Mouse (Mus musculus) midbrain, embryonic 10.5 days (tissue): ENCODE results near the gene Bend5. TPM values are rescaled to one million over a fixed set of nuclear protein-coding genes. Genes with fewer than 3 reads are reported as not detected.

Experiments
- DNase-seq: peaks from one replicate; pipeline ENCODE4 v3.0.0-alpha.2; 2017; ENCODE audit warnings: low spot score
- H3K27ac ChIP-seq: fragments of 300-500 bp; sonication (generic); replicated peaks from 2 replicates; pipeline ENCODE4 v1.5.1; 2016; ENCODE audit warnings: mild to moderate bottlenecking
- H3K27me3 ChIP-seq: fragments of 300-500 bp; sonication (generic); 2 replicates; pipeline ENCODE4 v1.6.1; 2016; ENCODE audit warnings: low read depth, mild to moderate bottlenecking; ENCODE audit not compliant: poor library complexity, severe bottlenecking
- H3K36me3 ChIP-seq: fragments of 300-500 bp; sonication (generic); 2 replicates; pipeline ENCODE4 v1.6.1; 2016; ENCODE audit warnings: mild to moderate bottlenecking, moderate library complexity
- H3K4me1 ChIP-seq: fragments of 300-500 bp; sonication (generic); 2 replicates; pipeline ENCODE4 v1.6.1; 2016
- H3K4me3 ChIP-seq: fragments of 300-500 bp; sonication (generic); 2 replicates; pipeline ENCODE4 v1.5.1; 2016; ENCODE audit warnings: mild to moderate bottlenecking, moderate library complexity
- H3K9me3 ChIP-seq: fragments of 300-500 bp; sonication (generic); replicated peaks from 2 replicates; pipeline ENCODE4 v1.6.1; 2016; ENCODE audit warnings: mild to moderate bottlenecking
- WGBS: fragments of 180-500 bp; shearing (Covaris S2); methylation state at CpG from one replicate; pipeline ENCODE4 v1.1.7; 2016; 5-methylcytosine and 5-hydroxymethylcytosine counted together
- polyA plus RNA-seq: library from polyadenylated mRNA; unstranded; fragments of >200 nt; fragmentation: Nextera tagmentation; extraction: Ambion mirVana; gene quantifications from 2 replicates; pipeline ENCODE4 v1.2.1, GENCODE M21; 2016

Gene Bend5
- polyA plus RNA-seq = 26.3 and 31.6 TPM in 2 replicates

DNA sequence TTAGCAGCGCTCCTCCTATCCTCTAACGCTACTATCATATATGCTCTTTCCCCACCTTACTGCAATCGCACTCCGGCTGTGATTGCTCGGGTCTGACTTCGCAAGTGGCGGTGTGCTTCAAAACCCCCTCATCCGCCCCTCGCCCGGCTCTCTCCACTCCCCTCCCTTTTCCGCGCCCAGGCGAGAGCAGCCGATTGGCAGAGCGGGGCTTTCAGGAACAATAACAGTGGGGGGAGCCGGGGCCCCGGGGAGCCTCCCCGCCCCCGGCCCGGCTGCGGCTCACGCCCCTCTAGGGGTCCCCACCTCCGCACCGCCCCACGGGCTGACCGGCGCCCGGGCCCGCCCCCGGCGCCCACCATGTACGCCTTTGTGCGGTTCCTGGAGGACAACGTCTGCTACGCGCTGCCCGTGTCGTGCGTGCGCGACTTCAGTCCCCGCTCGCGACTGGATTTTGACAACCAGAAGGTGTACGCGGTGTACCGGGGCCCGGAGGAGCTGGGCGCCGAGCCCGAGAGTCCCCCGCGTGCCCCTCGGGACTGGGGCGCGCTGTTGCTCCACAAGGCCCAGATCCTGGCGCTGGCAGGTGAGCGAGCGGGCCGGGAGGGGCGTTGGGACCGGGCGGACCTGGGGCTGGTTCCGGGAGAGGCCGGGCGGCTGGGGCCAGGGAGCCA, at the start of gene Bend5:
Bend5 (plus strand) TSS at position 189 of the 671 bp plus-strand sequence.
- peak within 1 kb of the TSS; percentile 96 for H3K27ac ChIP-seq
- H3K27me3 ChIP-seq = no peaks in the 10 kb centered on the region
- peaks cover 24% of the 10 kb centered on the region for H3K4me1 ChIP-seq
- WGBS = under 1% methylated on average over 66 of the region's 66 CpGs
- H3K36me3 ChIP-seq = peaks cover 19% of the 10 kb centered on the region
- H3K4me3 ChIP-seq = peak within 1 kb of the TSS; percentile 95
- DNase-seq = peak; percentile 93
- H3K9me3 ChIP-seq = no peaks in the 10 kb centered on the region

DNA sequence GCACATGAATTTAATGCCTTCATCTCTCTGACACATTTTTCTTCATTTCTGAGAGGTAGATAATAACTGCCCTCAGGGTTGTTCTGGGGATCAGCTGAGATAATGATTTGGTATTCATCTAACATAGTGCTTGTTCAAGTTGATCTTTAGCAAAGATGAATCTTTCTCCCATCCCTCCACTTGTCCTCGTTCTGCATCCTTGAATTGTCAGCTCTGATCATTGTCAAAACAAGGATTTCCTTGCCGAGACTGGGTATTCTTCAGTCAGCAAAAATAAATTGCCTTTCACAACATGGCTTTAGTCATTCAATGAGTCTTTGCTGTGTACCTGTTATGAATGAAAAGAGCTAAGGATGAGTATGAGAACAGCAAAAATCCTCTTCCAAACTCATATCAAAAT, 47.0 kb upstream of the Bend5 start:
- no peak for DNase-seq
- no peaks in the 10 kb centered on the region for H3K9me3 ChIP-seq
- H3K27me3 ChIP-seq = no peaks in the 10 kb centered on the region
- no peak overlapping the region for H3K4me3 ChIP-seq
- no peak overlapping the region for H3K27ac ChIP-seq
- 79% methylated on average over 2 of the region's 2 CpGs for WGBS
- no peaks in the 10 kb centered on the region for H3K36me3 ChIP-seq
- H3K4me1 ChIP-seq = no peaks in the 10 kb centered on the region

DNA sequence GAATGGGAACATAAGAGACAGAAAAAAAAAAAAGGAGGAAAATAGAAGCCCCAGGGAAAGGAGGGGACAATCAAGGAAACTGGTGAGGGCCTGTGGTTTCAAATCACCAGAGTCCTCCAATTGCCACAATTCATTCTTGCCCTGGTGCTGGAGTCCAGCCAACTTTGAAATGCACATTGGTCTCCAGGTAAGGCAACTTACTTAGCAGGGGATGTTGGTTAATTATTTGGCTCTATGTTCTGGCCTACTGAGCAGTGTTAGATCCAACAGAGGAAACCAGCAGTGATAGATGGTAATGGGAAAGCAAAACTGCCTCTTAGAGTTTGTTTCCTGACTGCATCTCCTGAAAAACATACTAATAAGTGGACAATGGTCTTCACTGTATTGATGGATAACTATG, 37.6 kb upstream of the Bend5 start:
- Histone ChIP-seq H3K4me1 (no peaks in the 10 kb centered on the region), H3K27ac (no peak overlapping the region), H3K27me3 (no peaks in the 10 kb centered on the region), H3K9me3 (no peaks in the 10 kb centered on the region), H3K36me3 (no peaks in the 10 kb centered on the region), H3K4me3 (no peak overlapping the region)
- DNase-seq = no peak

DNA sequence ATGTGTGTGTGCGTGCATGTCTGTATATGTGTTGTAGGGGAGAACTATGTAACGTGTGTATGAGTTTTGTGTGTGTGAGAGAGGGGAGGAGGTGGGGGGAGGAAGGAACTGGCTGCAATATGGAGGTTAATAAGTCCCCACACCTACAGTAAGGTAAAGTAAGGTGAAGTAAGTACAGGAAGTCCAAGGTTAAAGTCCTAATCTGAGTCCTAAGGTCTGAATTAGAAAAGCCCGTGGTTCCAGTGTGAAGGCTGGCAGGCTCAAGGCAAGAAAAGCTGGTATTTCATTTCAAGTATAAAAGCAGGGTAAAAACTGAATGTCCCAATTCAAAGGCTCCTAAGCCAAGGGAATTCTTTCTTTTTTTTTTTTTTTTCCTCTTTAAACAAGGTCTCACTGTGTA, 36.7 kb upstream of the Bend5 start:
- Histone ChIP-seq H3K27me3 (no peaks in the 10 kb centered on the region), H3K9me3 (no peaks in the 10 kb centered on the region), H3K27ac (no peak overlapping the region), H3K4me1 (no peaks in the 10 kb centered on the region), H3K4me3 (no peak overlapping the region), H3K36me3 (no peaks in the 10 kb centered on the region)
- WGBS = 87% methylated on average over 3 of the region's 3 CpGs
- DNase-seq = no peak

DNA sequence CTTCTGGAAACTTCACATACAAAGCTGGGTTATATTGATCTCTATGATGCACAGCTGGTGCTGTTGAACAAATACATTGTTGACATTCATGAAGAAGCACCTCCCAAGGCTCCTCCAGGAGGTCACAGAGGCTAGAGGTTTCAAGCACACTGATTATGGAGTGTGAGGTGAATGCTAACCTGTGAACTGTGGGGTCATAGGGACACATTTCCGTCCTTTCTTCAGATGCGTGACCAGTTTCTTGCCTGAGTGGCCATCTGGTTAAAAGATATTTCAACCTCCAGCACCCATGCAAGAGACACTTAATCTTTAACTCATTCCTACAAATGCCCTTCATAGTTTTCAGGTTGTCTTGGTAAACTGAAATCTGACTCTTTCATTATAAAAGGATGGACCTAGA, 31.7 kb upstream of the Bend5 start:
- 75% methylated on average over 2 of the region's 2 CpGs for WGBS
- DNase-seq = no peak
- Histone ChIP-seq H3K27ac (no peak overlapping the region), H3K9me3 (no peaks in the 10 kb centered on the region), H3K4me1 (no peaks in the 10 kb centered on the region), H3K4me3 (no peak overlapping the region), H3K36me3 (no peaks in the 10 kb centered on the region), H3K27me3 (no peaks in the 10 kb centered on the region)

DNA sequence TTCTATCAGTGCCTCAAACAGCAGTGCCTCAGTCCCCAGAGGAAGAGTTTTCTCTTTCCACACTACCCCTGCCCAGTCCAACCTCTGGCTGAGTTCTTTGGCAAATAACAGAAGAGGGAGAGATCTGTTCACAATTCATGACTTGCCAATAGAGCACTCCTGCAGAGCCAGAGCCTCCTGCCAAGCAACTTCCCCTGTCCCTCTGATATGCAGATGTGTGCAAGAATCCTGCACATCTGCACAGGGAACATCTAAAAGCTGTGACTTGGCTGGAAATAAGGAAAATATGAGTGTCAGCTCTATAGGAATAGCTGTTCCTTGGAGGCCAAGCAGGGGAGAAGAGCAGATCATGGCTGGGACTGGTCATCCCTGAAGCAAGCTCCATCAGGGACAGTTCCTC, 24.1 kb upstream of the Bend5 start:
- H3K4me1 ChIP-seq = no peaks in the 10 kb centered on the region
- H3K27ac ChIP-seq = no peak overlapping the region
- no peaks in the 10 kb centered on the region for H3K9me3 ChIP-seq
- no peak overlapping the region for H3K4me3 ChIP-seq
- no peaks in the 10 kb centered on the region for H3K36me3 ChIP-seq
- no peak for DNase-seq
- no peaks in the 10 kb centered on the region for H3K27me3 ChIP-seq

DNA sequence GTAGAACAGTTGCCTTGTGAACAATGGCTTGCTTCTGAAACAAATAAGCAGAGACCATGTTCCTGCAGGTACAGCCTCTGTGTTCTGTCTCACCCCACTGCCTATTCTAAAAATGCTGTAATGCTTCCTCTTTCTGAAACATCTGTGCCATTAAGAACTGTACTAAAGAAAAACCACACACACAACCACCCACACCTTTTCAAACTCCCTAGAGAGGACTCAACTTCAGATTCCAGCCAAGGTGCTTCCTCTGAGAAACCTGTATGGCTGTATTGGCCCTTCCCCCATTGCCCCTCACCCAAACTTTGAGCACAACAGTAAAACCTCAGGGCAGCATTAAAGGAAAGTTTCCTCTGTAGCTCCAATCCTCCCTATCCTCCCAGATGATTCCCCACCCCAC, 15.0 kb upstream of the Bend5 start:
- no peaks in the 10 kb centered on the region for H3K9me3 ChIP-seq

DNA sequence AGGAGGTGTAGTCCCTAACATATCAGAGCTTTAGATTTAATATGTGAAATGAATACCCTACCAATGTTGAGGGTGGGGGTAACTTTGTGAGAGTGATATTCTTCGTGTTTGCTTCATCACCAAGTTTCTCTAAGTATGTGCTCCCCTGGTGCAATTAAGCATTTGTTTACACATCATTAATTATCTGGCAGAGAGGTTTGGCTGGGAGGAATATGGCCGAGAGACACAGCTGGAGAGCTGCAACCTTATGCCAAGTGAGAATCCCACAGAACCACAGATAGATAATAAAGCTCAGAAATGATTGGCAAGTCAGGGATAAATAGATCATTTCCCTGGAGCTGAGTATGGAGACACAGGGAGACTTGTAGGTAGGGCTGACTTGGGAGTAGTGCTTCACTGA, 14.1 kb upstream of the Bend5 start:
- H3K4me3 ChIP-seq = no peak overlapping the region

More for the DNA sequence above, 15.0 kb upstream of the Bend5 start:
- no peak for DNase-seq
- Histone ChIP-seq H3K27me3 (no peaks in the 10 kb centered on the region), H3K36me3 (no peaks in the 10 kb centered on the region), H3K4me1 (no peaks in the 10 kb centered on the region), H3K27ac (no peak overlapping the region), H3K4me3 (no peak overlapping the region)

DNA sequence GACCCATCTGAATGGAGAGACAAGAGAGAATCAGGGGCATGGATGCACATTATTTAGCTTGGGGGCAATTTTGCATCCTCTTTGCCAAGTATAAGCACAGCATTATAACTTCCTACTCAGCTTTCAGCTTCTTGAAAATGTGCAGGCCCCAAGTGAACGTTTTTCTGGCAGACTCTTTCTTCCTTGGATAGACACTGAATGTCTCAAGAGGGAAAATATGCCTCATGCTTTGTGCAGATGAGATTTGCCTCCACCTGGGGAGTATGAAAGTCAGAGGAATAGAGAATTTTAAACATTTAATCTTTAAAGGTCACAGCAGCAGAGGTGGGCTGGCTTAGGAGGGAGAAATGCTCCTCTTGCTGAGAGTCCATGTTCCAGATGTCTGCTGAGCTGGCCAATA, 11.6 kb upstream of the Bend5 start:
- no peaks in the 10 kb centered on the region for H3K36me3 ChIP-seq
- no peak for DNase-seq
- H3K27me3 ChIP-seq = no peaks in the 10 kb centered on the region
- WGBS = 68% methylated on average over 1 of the region's 1 CpGs
- no peaks in the 10 kb centered on the region for H3K4me1 ChIP-seq
- H3K9me3 ChIP-seq = no peaks in the 10 kb centered on the region
- no peak overlapping the region for H3K4me3 ChIP-seq
- H3K27ac ChIP-seq = no peak overlapping the region

More for the DNA sequence above, 14.1 kb upstream of the Bend5 start:
- no peak for DNase-seq
- Histone ChIP-seq H3K27me3 (no peaks in the 10 kb centered on the region), H3K9me3 (no peaks in the 10 kb centered on the region), H3K36me3 (no peaks in the 10 kb centered on the region), H3K4me1 (no peaks in the 10 kb centered on the region), H3K27ac (no peak overlapping the region)
- WGBS = 58% methylated on average over 2 of the region's 2 CpGs

DNA sequence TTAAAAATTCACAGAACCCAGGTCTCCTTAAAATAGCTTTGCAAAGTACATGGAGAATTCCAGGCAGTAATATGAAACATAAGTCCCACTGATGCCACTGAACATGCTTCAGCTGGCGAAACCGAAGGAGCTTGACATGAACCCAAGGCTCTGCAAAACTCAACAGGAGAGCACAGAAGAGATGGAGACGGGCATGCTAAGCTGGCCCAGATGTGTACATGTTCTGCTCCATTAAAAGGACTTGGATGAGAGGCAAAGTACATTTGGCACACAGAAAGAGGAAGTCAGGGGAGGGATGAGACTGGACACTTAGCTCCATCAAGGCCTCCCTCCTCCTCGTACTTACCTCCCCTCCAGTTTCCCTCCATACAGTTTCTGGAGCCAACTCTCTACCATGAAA, 4.1 kb upstream of the Bend5 start:
- no peaks in the 10 kb centered on the region for H3K9me3 ChIP-seq
- WGBS = 91% methylated on average over 4 of the region's 4 CpGs
- no peaks in the 10 kb centered on the region for H3K27me3 ChIP-seq
- no peak overlapping the region for H3K27ac ChIP-seq
- no peak for DNase-seq
- no peaks in the 10 kb centered on the region for H3K36me3 ChIP-seq
- peaks cover 11% of the 10 kb centered on the region for H3K4me1 ChIP-seq
- no peak overlapping the region for H3K4me3 ChIP-seq

DNA sequence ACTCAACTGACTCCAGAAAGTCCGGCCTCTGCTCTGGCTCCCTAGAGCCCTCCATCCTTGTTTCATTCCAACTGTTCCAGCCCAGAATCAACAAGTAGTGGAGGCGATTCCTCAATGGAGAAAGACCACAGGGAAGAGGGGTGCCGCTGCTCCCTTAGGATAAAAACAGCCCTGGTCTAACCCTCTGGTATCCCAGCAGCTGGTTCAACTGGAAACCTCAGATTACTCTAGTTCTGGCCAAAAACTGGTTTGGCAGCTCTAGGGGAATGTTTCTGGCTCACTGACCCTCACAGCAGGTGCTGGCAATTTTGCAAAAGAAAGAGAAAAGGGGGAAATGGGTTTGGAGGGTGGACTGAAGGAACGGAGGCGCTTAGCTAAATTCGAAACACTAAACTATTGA, 407 bp upstream of the Bend5 start:
- H3K27ac ChIP-seq = peak overlapping the region; percentile 96

DNA sequence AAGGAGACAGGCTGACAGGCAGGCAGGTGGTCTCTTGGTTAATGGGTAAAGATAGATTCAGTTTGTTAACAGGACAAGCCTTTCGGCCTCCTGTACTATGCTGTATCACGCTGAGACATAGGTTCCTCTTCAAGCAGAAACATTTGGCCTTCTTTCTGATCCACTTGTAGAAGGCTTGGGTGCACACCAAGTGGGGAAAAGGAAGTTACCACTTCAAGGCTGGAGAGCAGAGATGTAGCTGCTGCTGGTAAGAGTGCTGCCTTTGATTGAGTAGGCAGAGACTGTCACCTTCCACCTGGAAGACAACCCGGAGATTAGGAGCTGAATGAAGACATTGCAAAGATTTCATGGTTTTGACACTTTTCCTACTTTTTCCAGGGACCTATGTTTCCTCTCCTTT, 1.3 kb downstream of the Bend5 start:
- DNase-seq = no peak
- no peak overlapping the region for H3K27ac ChIP-seq
- H3K27me3 ChIP-seq = no peaks in the 10 kb centered on the region
- peak overlapping the region; percentile 95 for H3K4me3 ChIP-seq
- H3K4me1 ChIP-seq = peaks cover 24% of the 10 kb centered on the region
- H3K36me3 ChIP-seq = peaks cover 28% of the 10 kb centered on the region
- H3K9me3 ChIP-seq = no peaks in the 10 kb centered on the region
- 87% methylated on average over 3 of the region's 3 CpGs for WGBS

More for the DNA sequence above, 407 bp upstream of the Bend5 start:
- H3K36me3 ChIP-seq = peaks cover 14% of the 10 kb centered on the region
- no peak for DNase-seq
- H3K9me3 ChIP-seq = no peaks in the 10 kb centered on the region
- peaks cover 24% of the 10 kb centered on the region for H3K4me1 ChIP-seq
- 0% methylated on average over 6 of the region's 6 CpGs for WGBS
- no peaks in the 10 kb centered on the region for H3K27me3 ChIP-seq
- peak overlapping the region; percentile 95 for H3K4me3 ChIP-seq

DNA sequence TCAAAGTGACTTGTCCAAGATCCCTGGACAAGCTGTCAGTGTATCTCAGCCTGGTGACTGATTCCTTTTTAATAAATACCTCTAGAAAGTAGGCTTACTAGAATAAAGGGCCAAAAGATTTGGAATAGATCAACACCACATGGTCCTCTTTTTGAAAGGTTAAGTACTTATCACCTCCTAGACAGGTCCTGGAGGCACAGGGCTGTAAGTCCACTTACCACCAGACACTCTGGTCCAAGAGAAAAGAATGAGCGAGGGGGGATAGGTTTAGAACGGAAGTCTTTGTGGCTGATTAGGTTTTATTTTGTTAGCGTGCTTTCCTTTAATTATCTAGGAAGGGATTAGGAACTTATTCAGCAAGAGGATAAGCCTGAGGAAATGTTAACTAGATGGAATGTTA, 1.7 kb downstream of the Bend5 start:
- 51% methylated on average over 3 of the region's 3 CpGs for WGBS
- peak overlapping the region; percentile 95; the same call in 1 of the 2 replicates for H3K4me3 ChIP-seq
- peaks cover 31% of the 10 kb centered on the region for H3K36me3 ChIP-seq

DNA sequence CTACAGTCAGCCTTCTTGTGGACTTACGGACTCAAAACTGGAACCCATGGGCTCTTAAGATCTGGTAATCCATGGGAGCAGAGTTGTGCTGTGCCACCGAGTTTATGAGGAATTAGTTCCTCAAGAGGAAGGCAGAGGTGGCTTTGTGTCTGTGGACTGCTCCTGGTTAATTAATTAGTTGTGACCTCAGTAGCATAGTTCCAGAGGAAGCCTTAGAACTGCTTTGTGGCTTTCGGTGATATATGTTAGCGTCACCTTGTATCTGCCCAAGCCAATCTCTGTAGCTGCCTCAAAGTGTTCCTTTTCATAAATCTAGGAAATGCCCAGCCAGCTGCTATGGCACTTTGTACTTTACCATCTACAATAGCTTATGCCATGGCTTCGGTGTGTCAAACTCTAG, 2.9 kb downstream of the Bend5 start:
- WGBS = 91% methylated on average over 5 of the region's 5 CpGs
- no peak for DNase-seq
- peaks cover 40% of the 10 kb centered on the region for H3K36me3 ChIP-seq
- no peaks in the 10 kb centered on the region for H3K9me3 ChIP-seq
- peaks cover 24% of the 10 kb centered on the region for H3K4me1 ChIP-seq
- H3K4me3 ChIP-seq = no peak overlapping the region
- H3K27me3 ChIP-seq = no peaks in the 10 kb centered on the region
- no peak overlapping the region for H3K27ac ChIP-seq

More for the DNA sequence above, 1.7 kb downstream of the Bend5 start:
- Histone ChIP-seq H3K27ac (no peak overlapping the region), H3K9me3 (no peaks in the 10 kb centered on the region), H3K4me1 (peaks cover 24% of the 10 kb centered on the region), H3K27me3 (no peaks in the 10 kb centered on the region)
- DNase-seq = no peak
